Mouse (Mus musculus): ENCODE data around the gene Pi4kb. TPM values are rescaled to one million over a fixed set of nuclear protein-coding genes. Genes with fewer than 3 reads are reported as not detected.
"Not testable (repeated sequence)": the region's sequence is repeated elsewhere in the genome, so short reads cannot be mapped to it uniquely, and the experiment has no call there.

Pi4kb gene
- 26.5 and 28.2 TPM in 2 replicates for polyA plus RNA-seq (2014; fragmentation: Nextera tagmentation; extraction: Ambion mirVana)

DNA sequence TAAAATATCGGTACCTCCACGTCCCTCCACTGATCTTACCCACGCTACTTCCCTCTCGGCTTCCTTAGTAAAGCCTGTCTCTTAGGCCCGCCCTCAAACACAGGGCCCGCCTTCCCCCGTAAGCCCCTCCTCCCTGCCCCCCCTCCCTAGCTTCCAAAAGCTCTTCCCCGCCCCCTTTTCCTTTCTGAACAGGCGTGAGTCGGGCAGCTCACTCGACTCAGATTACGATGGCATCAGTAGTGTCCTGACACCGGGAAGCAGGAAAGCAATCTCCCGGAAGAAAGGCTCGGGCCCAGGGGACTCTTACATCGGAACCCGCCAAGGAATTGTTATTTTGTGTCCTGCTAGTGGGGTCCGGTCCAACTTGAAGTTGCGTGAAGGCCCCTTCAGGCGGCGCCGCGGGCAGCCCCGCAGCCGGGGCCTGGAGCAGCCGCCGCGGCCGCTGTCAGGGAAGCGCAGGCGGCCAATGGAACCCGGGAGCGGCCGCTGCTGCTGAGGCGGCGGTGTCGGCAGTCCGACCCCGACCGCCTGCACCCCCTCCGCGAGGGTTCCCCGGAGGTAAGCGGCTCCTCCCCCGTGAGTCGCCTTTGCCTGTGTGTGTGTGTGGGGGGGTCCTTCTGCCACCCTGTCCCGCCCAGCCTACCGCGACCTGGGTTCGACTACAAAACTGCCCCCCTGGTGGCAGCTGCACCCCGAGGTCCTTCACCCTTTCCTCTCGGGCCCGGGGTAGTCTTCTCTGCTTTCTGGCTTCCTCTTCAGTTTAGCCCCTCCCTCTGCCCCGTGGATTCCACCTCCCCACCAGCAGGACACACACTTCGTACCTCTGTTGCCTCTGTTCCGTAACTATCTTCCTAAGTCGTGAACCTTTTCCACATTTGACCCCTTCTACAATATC is at the start of gene Pi4kb:
TSS of gene Pi4kb (plus strand) at position 204 of the 895 bp plus-strand sequence.
- 2% methylated on average over 53 of the region's 57 CpGs for WGBS
- H3K9me3 ChIP-seq (ENCODE audit: control insufficient read depth, low read length): no peaks in the 10 kb centered on the region

DNA sequence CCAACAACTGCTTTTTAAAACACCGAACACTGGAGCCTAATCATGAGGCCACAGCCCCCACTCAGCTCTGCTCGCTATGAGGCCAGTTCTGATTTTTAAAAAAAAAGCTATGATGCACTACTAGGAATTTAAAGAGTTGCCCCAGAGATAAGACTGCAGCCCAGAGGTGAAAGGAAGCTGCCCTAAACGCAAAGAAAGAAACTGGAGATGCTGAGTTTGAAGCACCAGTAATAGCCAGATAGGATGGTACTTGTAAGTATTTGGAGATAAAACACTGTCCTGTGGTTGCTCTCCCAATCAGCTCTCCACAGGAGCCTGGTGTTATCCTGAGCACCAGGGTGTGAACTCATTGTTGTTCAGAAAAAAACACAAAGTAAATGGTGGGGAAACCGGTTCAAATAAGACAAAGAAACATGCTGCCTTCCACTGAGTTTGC is 48.2 kb upstream of the Pi4kb start:
- H3K4me3 ChIP-seq (ENCODE audit: low read depth, low read length); ATAC-seq (ENCODE audit: low read depth); H3K9me3 ChIP-seq (ENCODE audit: control insufficient read depth, low read length); H3K27ac ChIP-seq (replicated peaks; ENCODE audit: low read depth, low read length); DNase-seq (ENCODE audit: low spot score); H3K9ac ChIP-seq (ENCODE audit: low read depth, low read length); H3K27me3 ChIP-seq (replicated peaks; ENCODE audit: control insufficient read depth, insufficient read depth, low read length); H3K4me1 ChIP-seq (ENCODE audit: control insufficient read depth, insufficient read depth, low read length); H3K36me3 ChIP-seq (ENCODE audit: control insufficient read depth, insufficient read depth, low read length); H3K4me2 ChIP-seq (ENCODE audit: low read depth, low read length): not testable (repeated sequence)
- WGBS: 50% methylated on average over 4 of the region's 4 CpGs

More for the DNA sequence above, at the start of gene Pi4kb:
- H3K9ac ChIP-seq (ENCODE audit: low read depth, low read length): peak within 1 kb of the TSS; percentile 93
- H3K4me2 ChIP-seq (ENCODE audit: low read depth, low read length): peak within 1 kb of the TSS; percentile 84
- DNase-seq (ENCODE audit: low spot score): peak; percentile 97
- peaks cover 23% of the 10 kb centered on the region; the same call in 1 of the 2 replicates for H3K36me3 ChIP-seq (ENCODE audit: control insufficient read depth, insufficient read depth, low read length)
- no peaks in the 10 kb centered on the region for H3K27me3 ChIP-seq (replicated peaks; ENCODE audit: control insufficient read depth, insufficient read depth, low read length)
- H3K4me3 ChIP-seq (ENCODE audit: low read depth, low read length): peak within 1 kb of the TSS; percentile 94
- ATAC-seq (ENCODE audit: low read depth): peak; percentile 96
- peak within 1 kb of the TSS; percentile 92 for H3K27ac ChIP-seq (replicated peaks; ENCODE audit: low read depth, low read length)
- peaks cover 14% of the 10 kb centered on the region for H3K4me1 ChIP-seq (ENCODE audit: control insufficient read depth, insufficient read depth, low read length)

DNA sequence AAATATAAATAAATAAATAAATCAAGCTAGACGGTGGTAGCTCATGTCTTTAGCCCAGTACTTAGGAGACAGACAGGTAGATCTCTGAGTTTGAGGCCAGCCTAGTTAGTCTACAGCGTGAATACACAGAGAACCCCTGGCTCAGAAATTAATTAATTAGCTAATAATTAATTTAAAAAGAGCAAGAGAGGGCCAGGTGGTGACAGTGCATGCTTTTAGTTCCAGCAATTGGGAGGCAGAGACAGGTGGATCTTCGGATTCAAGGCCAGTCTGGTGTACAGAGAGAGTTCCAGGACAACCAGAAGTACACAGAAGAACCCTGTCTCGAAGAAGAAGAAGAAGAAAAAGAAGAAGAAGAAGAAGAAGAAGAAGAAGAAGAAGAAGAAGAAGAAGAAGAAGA is 45.6 kb upstream of the Pi4kb start:
- not testable (repeated sequence) for H3K36me3 ChIP-seq (ENCODE audit: control insufficient read depth, insufficient read depth, low read length); ATAC-seq (ENCODE audit: low read depth)
- WGBS: 91% methylated on average over 4 of the region's 4 CpGs

DNA sequence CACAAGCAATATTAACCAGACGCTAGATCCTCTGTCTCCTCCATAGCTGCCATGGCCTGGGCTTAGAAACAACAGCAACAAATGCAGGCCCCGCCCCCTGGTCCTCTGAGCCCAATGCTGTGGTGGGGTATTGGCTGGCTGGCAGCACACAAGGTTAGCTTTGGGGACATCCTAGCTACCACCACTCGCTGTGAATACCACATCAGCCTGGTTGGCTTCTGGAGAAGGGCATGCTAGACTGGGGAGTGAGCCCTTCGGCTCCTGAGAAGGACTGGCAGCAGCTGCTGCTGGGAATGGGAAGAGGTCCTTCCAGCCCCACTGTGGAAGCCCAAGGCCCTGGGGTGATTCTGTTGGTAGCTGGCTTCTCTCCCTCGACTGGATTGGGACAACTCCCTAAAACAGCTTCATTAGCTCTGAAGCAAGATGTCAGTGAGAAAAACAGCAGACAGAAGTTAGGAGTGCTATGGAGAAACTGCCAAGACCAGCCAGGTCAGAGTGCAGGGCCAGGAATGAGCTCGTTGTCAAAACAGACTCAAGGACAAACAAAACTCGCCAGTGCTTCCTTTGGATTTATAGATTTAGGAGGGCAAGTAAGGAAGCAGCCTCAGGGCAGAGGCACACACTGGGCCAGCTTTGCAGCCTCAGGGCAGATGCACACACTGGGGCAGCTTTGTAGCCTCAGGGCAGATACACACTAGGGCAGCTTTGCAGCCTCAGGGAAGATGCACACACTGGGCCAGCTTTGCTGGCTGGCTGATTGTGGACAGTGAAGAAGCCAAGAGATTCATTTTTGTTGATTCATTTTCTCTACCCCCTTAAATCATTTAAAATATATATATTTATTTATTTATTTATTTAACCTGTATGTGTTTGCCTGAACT is 43.9 kb upstream of the Pi4kb start:
- H3K27ac ChIP-seq (replicated peaks; ENCODE audit: low read depth, low read length); H3K36me3 ChIP-seq (ENCODE audit: control insufficient read depth, insufficient read depth, low read length); H3K4me2 ChIP-seq (ENCODE audit: low read depth, low read length); H3K4me3 ChIP-seq (ENCODE audit: low read depth, low read length); H3K9ac ChIP-seq (ENCODE audit: low read depth, low read length); H3K27me3 ChIP-seq (replicated peaks; ENCODE audit: control insufficient read depth, insufficient read depth, low read length); DNase-seq (ENCODE audit: low spot score); H3K4me1 ChIP-seq (ENCODE audit: control insufficient read depth, insufficient read depth, low read length); ATAC-seq (ENCODE audit: low read depth); H3K9me3 ChIP-seq (ENCODE audit: control insufficient read depth, low read length): not testable (repeated sequence)
- 38% methylated on average over 4 of the region's 7 CpGs for WGBS

More for the DNA sequence above, 45.6 kb upstream of the Pi4kb start:
- not testable (repeated sequence) for H3K27me3 ChIP-seq (replicated peaks; ENCODE audit: control insufficient read depth, insufficient read depth, low read length); H3K9ac ChIP-seq (ENCODE audit: low read depth, low read length); H3K9me3 ChIP-seq (ENCODE audit: control insufficient read depth, low read length); H3K4me1 ChIP-seq (ENCODE audit: control insufficient read depth, insufficient read depth, low read length); H3K27ac ChIP-seq (replicated peaks; ENCODE audit: low read depth, low read length); H3K4me3 ChIP-seq (ENCODE audit: low read depth, low read length); DNase-seq (ENCODE audit: low spot score); H3K4me2 ChIP-seq (ENCODE audit: low read depth, low read length)

DNA sequence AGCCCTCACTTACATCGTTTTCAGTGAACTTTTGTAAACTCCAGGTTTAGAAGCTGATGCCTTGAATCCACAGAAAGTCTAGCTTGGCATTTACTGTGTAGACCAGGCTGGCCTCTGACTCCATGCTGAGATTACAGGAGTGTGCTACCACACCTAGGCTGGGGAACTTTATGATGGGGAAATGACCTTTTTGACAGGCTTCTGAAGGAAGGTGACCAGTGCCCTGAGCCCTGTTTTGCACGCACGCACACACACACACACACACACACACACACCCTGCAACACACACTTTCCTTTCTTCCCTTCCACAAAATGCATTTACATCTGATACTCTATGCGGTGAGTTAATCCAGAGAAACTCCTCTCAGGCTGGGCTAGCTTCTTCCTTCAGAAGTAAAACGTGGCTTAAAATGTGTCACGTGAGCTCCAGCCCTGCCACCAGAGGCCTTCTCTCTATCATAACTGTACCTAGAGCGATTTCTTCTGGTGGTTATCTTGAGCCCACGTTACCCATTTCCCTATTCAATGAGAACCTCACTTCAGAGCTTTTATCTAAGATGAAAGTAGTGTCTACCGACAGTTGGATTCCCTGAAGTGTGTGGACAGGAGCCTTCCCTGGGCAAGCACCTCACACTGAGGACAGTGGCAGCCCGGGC is 43.0 kb upstream of the Pi4kb start:
- H3K4me2 ChIP-seq (ENCODE audit: low read depth, low read length); H3K9ac ChIP-seq (ENCODE audit: low read depth, low read length); DNase-seq (ENCODE audit: low spot score); H3K9me3 ChIP-seq (ENCODE audit: control insufficient read depth, low read length); H3K4me3 ChIP-seq (ENCODE audit: low read depth, low read length); H3K27ac ChIP-seq (replicated peaks; ENCODE audit: low read depth, low read length); H3K27me3 ChIP-seq (replicated peaks; ENCODE audit: control insufficient read depth, insufficient read depth, low read length); H3K36me3 ChIP-seq (ENCODE audit: control insufficient read depth, insufficient read depth, low read length); H3K4me1 ChIP-seq (ENCODE audit: control insufficient read depth, insufficient read depth, low read length); ATAC-seq (ENCODE audit: low read depth): not testable (repeated sequence)
- 76% methylated on average over 10 of the region's 10 CpGs for whole genome bisulfite sequencing

DNA sequence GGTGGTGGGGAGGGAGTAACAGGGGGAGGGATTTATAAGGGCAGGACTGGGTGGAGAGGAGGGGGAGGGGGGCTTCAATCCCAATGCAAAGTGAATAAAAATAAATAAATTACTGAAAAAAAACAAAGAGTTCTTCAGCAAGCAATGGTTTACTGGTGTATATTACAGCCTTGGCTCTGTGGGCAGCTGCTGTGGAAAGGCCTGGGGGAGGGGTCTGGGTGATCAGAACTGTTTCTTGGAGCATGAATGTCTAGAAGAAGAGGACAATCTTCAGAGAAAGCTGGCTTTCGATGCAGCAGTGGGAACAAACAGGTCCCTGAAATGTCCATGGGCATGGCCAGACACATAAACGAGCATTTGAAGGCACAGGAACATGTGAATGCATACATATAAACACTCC is 42.3 kb upstream of the Pi4kb start:
- WGBS: 55% methylated on average over 2 of the region's 2 CpGs
- not testable (repeated sequence) for H3K27me3 ChIP-seq (replicated peaks; ENCODE audit: control insufficient read depth, insufficient read depth, low read length); H3K4me3 ChIP-seq (ENCODE audit: low read depth, low read length); H3K9ac ChIP-seq (ENCODE audit: low read depth, low read length); H3K9me3 ChIP-seq (ENCODE audit: control insufficient read depth, low read length); DNase-seq (ENCODE audit: low spot score); H3K36me3 ChIP-seq (ENCODE audit: control insufficient read depth, insufficient read depth, low read length); H3K4me1 ChIP-seq (ENCODE audit: control insufficient read depth, insufficient read depth, low read length)
- Histone ChIP-seq H3K4me2 (ENCODE audit: low read depth, low read length) (peak overlapping the region; percentile 51; the same call in 1 of the 2 replicates), H3K27ac (replicated peaks; ENCODE audit: low read depth, low read length) (peak overlapping the region; percentile 77)
- peak; percentile 56; the same call in 1 of the 2 replicates for ATAC-seq (ENCODE audit: low read depth)

DNA sequence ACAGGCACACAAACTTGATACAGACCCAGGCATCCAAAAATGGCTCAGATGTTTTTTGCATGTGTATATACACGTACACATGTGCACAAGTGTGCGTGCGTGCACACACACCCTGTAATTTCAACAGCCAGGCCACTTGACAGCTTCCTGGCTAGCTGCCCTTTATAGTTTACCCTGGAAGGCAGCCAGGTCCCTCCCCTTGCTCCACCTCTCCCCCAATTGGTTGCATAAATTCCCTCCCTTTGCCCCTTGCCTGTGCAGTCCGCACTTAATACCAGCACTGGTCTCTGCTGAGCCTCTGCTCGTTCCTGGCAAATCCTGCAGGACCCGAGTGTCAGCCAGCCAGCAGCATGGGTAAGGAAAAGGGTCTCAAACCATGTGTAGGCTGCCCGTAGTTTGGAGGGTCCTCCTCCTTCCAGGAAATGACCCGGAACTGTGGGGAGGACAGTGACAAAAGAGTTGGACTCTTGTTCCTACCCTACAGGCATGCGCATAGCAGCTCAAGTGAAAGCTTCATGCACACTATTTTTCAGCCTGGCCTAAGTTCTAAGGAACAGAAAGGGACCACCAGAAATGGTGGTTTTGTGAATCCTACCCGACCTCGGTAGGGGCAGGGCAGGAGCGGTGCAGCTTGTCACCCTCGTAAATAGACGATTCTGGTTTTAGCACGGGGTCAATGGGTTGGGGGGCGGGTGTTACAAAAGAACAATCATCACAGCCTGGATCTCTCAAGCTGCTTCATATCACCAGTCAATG is 41.5 kb upstream of the Pi4kb start, which contains the start of gene Selenbp1:
TSS of gene Selenbp1 (plus strand) at position 248 of the 756 bp plus-strand sequence.
- Histone ChIP-seq H3K27ac (replicated peaks; ENCODE audit: low read depth, low read length) (peak within 1 kb of the TSS; percentile 77), H3K4me1 (ENCODE audit: control insufficient read depth, insufficient read depth, low read length) (peaks cover 8% of the 10 kb centered on the region), H3K4me3 (ENCODE audit: low read depth, low read length) (peak within 1 kb of the TSS; percentile 25), H3K9ac (ENCODE audit: low read depth, low read length) (peak within 1 kb of the TSS; percentile 35), H3K9me3 (ENCODE audit: control insufficient read depth, low read length) (no peaks in the 10 kb centered on the region), H3K27me3 (replicated peaks; ENCODE audit: control insufficient read depth, insufficient read depth, low read length) (no peaks in the 10 kb centered on the region), H3K36me3 (ENCODE audit: control insufficient read depth, insufficient read depth, low read length) (no peaks in the 10 kb centered on the region), H3K4me2 (ENCODE audit: low read depth, low read length) (peak within 1 kb of the TSS; percentile 51)
- DNase-seq (ENCODE audit: low spot score) (peak; percentile 90), ATAC-seq (ENCODE audit: low read depth) (peak; percentile 91)
- 23% methylated on average over 16 of the region's 16 CpGs for WGBS

All from embryonic facial prominence, embryonic 14.5 days (tissue).